Mouse (Mus musculus): ENCODE results near the gene Zcchc8.

The Zcchc8 gene

DNA sequence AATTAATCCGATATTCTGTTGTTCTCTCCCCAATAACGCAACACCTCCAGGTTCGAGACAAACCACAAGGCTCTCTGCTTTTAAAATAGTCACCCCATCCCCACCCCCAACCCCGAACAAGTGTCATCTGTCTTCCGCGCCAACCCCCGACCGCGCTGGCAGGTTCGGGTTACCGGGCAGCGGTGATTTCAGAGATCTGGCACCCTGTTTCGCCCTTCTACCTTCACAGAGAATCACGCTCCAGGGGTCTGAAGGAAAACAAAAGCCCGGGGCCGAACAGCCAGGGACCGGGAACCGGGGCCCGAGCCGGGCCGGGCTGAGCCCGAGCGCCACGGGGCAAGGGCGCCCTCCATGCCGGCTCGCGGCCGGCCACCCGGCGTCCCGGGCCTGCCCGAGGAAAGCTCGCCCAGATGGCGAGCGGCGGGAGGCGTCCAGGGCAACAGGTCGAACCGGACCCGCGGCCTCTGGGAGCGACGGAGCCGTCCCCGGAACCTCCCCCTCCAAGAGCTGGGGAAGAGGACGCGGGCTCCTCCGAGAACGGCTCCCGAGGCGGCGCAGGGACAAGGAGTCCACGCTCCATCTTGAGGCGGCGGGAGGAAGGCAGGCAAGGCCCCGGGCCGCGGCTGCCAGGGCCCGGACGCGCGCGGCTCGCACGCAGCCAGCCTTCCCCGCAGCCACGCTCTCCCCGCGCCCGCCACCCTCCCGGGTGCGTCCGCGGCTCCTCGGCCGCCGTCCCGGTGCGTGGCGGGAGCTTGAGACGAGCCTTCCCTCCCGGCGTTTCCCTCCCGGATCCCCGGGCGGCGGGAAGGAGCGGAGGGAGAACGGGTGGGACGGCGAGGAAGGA lies 37.3 kb downstream of the Zcchc8 start:
- DNase-seq, result peak; percentile 32

DNA sequence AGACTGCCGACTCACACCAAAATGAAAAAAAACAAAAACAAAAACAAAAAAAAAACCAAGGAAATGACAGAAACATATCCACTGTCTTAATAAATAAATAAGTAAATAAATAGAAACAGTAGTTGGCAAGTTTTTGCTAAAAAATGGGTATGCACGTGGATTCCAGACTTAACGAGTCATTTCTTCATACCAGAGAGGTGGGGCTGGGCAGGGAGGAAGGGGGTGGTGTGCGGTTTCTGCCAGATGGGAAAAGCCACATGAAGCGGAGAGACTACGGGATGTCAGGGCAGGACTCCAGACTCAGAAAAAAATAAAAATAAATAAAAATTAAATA lies 37.9 kb downstream of the Zcchc8 start:
- DNase-seq, result peak; percentile 33

DNA sequence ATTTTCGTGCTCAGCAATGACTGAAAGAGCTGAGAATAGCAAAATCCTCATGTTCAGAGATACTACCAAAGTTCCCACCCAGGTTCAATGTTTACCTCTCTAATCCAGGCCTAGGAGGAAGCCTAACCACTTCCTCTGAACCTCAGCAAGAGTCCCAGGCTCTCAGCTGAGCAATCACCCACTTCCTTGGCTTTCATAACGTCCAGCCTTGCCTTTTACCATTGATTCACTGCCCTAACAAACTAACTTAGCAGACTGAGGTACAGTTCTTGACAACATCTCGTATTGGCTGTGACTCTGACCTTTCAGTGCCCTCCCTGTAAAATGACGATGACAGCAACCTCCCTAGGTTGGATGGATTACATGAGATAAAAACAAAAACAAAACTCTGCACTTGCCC lies 38.5 kb downstream of the Zcchc8 start:
- DNase-seq, result no peak

DNA sequence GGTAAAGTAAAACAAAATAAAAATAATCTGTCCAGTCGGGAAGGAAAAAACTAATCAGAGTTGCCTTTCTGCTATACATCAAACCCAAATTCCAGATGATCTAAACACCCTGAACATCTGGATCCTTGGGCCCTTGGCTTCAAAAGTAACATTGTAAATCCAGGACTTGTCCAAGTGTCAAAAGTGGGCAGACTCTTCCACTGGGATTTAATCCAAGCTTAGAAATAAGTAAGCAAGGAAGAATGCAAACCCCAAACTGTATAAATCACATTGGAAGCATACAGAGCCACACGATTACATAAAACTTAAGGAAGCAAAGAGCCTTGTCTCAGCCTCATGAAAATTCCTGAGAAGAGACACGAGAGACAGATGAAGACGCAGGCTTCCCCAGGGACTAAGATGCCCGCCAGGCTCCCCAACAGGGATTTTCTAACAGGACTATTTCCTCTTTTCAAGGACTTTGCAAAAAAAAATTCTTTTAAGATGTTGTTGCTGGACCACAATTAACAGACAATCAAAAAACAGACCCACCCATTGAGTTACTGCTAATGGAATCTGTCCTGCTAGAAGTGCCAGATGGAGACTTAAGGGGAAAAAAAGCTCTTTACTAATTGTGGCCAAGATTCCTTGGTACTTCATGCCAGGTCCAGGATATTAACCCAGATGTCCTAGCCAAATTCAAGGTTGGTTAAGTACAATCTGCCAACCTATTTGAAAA lies 41.2 kb downstream of the Zcchc8 start:
- no peak for DNase-seq

DNA sequence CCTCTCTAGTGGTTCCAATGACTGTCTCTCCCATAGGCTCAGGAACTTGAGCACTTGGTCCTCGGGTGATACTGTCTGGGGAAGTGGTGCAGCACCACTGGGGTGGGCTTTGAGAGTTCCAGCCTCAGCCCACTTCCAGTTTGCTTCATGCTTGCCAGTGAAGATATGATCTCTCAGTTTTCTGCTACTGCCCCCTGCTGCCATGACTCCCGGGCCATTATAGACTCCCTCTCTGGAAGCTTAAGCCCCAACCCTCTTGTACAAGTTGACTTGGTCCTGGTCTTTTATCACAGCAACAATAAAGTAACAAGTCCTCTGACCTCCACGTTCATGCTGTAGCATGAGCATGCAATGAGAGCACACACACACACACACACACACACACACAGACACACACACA lies 41.8 kb downstream of the Zcchc8 start:
- DNase-seq, result no peak

DNA sequence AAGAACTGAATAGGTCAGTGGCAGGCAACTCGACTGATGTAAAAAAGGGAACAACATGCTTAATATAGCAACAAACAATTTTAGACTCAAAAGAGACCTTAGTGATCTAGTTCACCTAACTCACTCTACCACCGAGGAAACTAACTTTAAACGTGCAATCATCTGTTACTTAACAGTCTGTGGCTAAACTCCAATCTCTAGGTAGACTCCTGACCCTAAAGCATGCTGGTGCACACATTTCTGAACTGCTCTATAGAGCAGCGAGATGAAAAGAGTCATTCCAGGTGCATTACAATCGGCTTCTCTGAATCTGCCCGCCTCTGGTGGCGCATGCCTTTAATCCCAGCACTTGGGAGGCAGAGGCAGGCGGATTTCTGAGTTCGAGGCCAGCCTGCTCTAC lies 45.2 kb downstream of the Zcchc8 start:
- no peak for DNase-seq

DNA sequence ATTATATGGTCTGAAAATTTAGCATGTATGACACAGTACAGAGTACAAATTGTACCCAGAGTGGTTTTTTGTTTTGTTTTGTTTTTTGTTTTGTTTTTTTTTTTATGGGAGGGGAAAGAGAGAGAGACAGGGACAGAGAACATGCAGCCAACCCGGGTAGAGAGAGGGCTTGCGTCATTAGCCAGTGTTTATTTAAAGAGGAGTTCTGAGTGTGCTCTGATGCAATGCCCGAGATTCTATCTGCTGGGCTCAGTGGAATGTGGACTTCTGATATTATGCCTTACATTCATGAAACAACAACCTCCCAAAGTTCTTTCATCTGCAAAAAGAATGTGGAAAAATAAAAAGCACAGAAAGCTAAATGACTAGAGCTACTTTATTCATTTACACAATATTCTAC lies 45.7 kb downstream of the Zcchc8 start:
- DNase-seq, result no peak

DNA sequence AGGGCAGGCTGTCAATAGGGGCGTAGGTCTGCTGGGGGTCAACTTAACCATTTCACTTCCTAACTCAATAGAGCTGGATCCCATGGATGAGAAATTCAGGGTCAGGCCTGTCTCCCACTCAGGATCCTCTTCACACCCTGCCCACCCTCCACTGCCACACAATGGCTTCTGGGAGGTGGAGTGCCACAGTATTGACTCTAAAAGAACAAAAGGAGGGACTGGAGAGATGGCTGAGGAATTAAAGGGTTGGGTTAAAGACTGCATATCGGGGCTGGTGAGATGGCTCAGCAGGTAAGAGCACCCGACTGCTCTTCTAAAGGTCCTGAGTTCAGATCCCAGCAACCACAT lies 49.5 kb downstream of the Zcchc8 start:
- DNase-seq, result no peak

DNA sequence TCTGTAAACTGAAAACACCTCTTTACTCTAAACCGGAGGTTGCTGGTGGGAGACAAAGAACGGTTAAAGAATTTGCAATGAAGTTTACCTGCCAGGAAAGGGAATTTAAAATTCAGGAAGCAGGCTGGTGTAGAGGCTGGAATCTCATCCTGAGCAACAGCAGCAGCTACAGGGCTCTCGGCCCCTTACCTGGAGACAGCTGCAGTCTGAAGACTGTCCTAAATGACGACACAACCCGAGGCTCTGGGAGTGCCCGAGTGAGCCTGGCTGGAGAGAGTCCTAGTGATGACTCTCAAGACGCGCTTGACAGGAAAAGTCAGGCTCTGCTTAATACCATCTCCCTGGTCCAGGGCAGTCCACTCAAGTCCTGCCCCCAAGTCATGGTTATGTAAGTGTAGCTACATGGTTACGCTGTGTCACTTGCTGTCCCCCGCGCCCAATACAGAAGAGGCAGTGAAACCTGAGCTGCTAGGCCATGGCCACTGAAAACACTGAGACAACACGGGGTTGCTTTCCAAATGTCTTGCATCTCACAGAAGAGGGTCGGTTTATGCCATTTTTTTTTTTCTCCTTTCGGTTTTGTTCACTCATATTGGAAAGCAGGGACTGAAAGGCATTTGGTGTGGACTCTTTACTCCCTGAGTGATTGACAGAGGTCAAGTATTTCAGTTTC lies 50.0 kb downstream of the Zcchc8 start:
- no peak for DNase-seq

DNA sequence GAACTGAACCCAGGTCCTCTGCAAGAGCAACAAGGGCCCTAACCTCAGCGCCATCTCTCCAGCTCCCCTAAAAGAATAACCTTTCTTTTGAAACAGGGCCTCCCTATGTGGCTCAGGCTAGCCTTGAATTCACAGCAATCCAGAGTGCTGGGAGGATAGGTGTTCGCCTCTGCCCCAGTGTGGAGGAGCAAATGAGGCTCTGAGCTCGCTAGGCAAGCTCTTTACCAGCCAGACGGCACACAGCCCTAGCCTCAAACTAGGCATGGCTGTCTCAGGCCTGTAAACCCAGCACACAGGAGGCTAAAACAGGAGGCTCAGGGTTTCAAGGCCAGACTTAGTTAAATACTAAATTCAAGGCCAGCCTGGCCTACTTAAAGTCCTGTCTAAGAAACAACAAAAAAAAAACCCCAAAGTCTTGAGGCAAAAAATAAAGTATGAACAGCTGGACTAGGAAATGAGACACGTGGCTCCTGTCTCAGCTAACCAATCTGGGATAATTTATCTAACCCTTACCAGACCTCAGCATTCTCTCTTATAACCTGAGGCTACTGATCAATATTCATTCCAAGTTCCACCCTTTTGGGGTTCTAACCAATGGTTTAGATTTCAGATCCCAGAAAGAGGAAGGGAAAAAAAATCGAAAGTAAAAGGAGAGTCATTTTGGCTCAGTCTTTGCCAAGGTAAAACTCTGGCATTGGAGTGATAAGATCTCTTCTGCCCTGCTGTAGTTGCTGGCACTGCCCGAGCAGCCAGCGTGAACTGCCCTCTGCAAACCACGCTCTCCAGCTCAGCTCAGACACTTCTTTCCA lies 50.7 kb downstream of the Zcchc8 start:
- no peak for DNase-seq

DNA sequence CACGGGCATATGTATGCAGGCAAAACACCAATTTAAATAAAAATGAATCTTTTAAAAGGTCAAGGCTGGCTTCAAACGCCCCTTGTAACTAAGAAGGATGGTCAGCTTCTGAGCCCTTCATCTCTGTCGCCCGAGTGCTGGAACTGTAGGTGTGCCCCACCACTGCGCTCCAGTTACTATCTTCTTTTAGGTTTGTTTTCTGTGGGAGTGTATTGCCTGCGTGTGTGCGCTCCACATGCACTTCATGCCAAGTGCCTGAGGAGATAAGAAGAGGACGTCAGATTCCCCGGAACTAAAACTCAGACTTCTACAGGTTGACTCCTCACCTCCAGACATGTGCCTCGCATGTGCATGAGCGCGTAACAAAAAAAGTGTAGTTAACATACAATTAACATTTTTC lies 53.0 kb downstream of the Zcchc8 start:
- DNase-seq, result no peak

DNA sequence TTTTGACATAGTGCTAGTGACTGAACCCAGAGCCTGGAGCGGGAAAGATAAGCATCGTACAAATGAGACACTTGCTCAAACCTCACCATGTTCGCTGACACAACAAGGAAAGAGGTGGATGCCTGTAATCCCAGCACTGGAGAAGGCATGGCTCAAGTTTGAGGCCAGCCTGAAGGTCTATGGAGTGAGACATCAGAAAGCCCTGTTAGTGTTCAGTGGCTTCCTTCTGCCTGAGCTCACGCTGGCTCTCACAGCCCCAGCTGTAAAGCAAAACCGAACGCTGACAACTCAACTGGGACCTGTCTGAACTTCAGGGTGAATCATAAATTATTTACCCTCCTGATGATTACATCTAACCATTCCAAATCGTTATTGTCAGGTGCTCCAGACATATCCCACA lies 54.9 kb downstream of the Zcchc8 start:
- no peak for DNase-seq

DNA sequence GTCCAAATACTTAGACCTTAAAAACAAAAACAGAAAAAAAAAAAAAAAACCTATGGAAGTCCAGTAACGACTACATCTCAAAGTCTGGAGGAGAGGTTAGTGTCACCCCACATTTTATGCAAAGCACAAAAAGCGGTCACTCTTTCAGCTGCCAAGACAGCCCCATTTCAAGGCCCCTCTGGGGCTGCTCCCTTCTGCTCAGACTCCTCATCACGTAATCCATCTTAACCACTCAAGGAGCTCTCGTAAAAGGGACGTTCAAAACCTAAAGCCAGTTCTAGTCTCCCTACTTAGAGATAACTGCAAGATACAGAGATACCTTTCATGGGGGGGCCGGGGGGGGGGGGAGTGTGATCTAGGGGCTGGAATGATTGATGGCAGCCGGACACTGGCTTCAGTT lies 56.6 kb downstream of the Zcchc8 start:
- no peak for DNase-seq

DNA sequence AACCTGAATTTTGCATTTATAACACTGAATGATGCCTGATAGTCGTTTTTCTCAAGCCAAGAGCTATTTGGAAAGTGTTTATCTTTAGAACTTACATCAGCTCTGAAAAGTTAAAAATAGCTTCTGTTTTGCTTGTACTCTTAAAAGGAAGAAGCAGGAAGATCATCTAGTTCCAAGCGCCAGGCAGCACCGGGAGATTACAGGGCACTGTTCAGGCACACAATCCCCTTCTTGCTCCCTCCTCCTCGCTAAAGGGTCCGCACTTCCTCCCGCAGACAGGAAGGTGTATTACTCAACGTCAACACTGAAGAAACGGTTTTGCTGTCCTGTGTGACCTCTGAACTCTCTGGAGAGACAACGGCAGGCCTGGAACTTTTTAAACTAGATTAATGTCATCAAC lies 58.8 kb downstream of the Zcchc8 start:
- peak; percentile 56 for DNase-seq

DNA sequence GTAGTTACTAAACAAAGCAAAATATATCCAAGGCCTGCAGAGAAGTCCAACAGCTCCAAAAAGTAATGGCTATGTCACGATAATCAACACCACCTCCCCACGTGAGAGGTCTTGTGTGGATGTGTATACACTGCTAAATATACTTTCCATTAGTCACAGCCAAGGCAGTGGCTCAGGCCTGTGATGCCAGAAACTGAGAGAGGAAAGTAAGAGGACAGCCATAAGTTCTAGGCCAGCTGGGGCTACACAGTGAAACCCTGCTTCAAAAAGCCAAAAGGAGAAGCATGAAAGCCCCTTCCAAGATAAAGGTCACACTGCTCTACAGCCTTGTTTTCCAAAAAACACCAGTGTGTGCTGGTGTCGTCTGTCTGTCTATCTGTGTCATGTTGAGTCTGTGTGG lies 59.3 kb downstream of the Zcchc8 start:
- DNase-seq, result no peak

DNA sequence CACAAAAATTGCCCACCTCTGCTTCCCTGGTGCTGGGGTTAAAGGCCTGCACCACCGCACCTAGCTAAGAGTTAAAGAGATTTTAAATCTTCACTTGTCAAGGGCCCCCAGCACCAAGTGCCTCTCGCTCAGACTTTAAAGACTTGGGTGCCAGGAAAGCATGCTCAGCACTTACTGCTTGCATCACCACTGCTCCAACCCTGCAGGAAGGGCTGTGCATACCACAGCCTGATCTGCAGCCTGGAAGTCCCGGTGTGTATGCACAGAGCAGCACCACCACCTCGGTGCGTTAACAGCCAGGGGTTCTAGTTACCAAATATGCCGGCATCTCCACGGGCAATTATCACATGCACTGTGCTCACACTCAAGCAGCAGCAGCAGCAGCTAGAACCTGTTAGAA lies 63.2 kb downstream of the Zcchc8 start:
- no peak for DNase-seq

DNA sequence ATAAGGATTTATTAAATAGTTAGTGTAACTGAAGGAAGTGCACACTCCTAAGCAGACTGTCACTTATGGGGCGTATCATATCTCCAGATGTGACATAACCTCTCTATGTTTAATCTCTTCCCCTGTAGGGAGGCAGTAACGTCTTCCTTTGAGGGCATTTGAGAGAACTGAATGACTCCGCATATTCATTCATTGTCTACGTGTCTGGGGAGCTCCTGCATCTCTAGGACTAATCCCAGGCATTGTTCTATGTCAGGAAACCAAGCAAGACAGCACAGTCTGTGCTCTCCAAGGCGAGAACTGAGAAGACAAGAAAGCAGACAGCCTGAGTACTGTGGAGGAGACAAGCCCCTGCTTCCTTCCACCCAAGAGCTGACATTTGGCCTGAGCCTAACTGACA lies 66.0 kb downstream of the Zcchc8 start:
- no peak for DNase-seq

DNA sequence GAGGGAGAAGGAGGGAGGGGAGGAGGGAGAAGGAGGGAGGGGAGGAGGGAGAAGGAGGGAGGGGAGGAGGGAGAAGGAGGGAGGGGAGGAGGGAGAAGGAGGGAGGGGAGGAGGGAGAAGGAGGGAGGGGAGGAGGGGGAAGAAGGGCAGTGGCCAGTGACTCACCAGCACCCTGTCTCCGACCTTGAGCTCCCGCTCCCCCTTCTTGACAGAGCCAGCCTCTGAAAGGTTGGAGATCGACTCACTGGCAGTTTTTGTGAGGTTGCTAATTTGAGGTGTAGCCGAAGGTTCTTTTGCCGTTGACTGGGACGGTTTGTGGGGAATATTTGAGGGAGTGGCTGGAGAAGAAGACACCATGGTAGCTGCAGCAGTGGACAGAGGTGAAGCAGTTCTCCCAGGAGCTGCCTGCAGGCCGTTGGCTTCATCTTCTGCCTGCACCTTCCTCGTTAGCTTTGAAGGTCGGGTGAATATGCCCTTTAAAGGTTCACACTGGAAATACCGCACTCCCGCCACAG lies 67.6 kb downstream of the Zcchc8 start:
- no peak for DNase-seq

DNA sequence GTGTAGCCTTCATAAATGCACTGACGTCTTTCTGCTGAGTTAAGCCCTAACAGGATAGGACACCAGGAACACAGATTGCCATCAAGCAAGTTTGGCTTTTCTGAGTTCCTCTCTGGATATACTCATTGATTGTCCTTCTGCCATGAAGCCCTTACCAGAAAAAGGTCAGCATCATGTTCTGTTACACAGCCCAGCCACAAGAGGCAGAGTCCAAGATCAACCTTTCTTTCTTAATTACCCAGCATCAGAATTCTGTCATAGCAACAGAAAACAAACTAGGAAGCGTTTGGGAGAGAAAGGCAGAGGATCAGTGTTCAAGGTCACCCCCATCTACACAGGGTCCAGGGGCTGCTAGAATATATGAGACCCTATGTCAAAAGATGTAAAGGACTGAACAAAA lies 70.1 kb downstream of the Zcchc8 start:
- no peak for DNase-seq

Data from layer of hippocampus, adult 9-11 months (tissue).